Mouse (Mus musculus): ENCODE results near the gene Gprin2. TPM values are rescaled to one million over a fixed set of nuclear protein-coding genes. Genes with fewer than 3 reads are reported as not detected.
A peak's percentile ranks its signal among the peaks of the same experiment; 100 is the strongest.

The Gprin2 gene
- polyA plus RNA-seq (2014; fragmentation: Nextera tagmentation; extraction: Ambion mirVana), result 4.3 and 5.2 TPM in 2 replicates

DNA sequence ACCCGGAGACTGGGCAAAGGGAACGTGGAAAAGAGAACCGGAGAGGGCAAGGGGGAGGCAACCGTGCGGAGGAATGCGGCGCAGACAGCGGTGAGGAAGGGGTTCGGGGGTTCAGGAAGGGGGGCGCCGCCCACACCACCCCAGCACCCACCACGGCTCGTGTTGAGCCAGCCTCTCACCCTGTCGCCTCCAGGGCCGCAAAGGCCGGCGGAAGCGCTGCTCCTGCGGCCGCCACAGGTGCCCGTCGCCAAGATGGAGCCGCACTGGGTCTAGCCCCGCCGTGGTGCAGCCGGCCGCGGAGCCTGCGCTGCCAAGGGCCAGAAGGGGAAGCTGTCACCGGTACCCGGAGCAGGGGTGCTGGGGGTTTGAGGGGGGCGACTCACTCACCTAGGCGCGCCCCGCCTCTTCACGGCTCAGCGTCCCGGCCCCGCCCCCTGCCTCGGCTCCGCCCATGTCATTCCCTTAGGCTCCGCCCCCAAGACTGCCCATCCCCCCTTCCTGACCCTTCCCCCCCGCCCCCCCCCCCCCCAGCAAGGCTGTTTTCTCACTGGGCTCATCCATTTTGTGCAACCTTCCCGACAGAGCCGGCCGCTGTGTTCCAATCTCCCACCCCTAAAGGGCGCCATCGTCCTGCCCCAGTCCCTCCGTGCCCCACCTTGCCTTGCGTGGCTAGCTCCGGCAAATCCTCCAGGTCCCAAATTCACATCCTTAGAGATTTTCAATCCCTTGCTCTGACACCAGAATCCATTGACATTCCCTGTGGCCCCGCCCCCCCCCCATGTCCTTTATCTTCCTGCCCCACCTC is at the start of gene Gprin2:
Gprin2 (minus strand) TSS at position 423 of the 805 bp plus-strand sequence.
- H3K36me3 ChIP-seq (ENCODE audit: control insufficient read depth, insufficient read depth, low read length), result no peaks in the 10 kb centered on the region
- peak; percentile 76 for ATAC-seq (ENCODE audit: low read depth)
- peak within 1 kb of the TSS; percentile 68 for H3K9ac ChIP-seq (replicated peaks; ENCODE audit: low read depth, low read length)
- no peaks in the 10 kb centered on the region for H3K27me3 ChIP-seq (ENCODE audit: control insufficient read depth, insufficient read depth, low read length)
- H3K4me3 ChIP-seq (ENCODE audit: low read depth, low read length), result peak within 1 kb of the TSS; percentile 69
- peak within 1 kb of the TSS; percentile 55; the same call in 1 of the 2 replicates for H3K27ac ChIP-seq (ENCODE audit: low read depth, low read length)
- no peaks in the 10 kb centered on the region for H3K9me3 ChIP-seq (ENCODE audit: control insufficient read depth, low read length)
- peak within 1 kb of the TSS; percentile 75 for H3K4me2 ChIP-seq (ENCODE audit: low read depth, low read length)
- WGBS, result under 1% methylated on average over 41 of the region's 52 CpGs
- H3K4me1 ChIP-seq (ENCODE audit: control insufficient read depth, insufficient read depth, low read length), result 0 out of 2 replicates have a peak, but pooled peaks cover 3% of the 10 kb centered on the region

DNA sequence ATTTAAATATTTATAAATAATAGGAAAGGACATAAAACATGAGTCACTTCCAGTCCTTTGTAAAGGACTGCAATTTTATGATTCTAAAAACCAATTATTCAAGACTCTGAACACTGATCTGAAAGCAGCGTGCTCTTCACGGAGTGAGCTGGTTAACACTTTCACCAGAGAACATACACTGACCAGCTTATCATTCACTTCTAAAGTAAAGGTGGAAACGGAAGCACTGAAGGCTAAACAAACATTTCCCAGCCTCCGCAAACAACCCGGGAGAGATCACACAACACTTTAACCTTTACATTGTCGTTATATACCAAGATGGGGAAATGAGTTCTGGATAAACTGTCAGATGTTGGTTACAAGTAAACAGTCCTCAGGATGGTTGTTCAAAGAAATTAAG is 39.2 kb upstream of the Gprin2 start:
- Histone ChIP-seq H3K36me3 (ENCODE audit: control insufficient read depth, insufficient read depth, low read length) (no peaks in the 10 kb centered on the region), H3K4me2 (ENCODE audit: low read depth, low read length) (no peak overlapping the region), H3K9me3 (ENCODE audit: control insufficient read depth, low read length) (no peaks in the 10 kb centered on the region), H3K9ac (replicated peaks; ENCODE audit: low read depth, low read length) (no peak overlapping the region), H3K4me3 (ENCODE audit: low read depth, low read length) (no peak overlapping the region), H3K27me3 (ENCODE audit: control insufficient read depth, insufficient read depth, low read length) (no peaks in the 10 kb centered on the region), H3K4me1 (ENCODE audit: control insufficient read depth, insufficient read depth, low read length) (no peaks in the 10 kb centered on the region), H3K27ac (ENCODE audit: low read depth, low read length) (no peak overlapping the region)
- WGBS, result 85% methylated on average over 6 of the region's 6 CpGs
- ATAC-seq (ENCODE audit: low read depth), result no peak

DNA sequence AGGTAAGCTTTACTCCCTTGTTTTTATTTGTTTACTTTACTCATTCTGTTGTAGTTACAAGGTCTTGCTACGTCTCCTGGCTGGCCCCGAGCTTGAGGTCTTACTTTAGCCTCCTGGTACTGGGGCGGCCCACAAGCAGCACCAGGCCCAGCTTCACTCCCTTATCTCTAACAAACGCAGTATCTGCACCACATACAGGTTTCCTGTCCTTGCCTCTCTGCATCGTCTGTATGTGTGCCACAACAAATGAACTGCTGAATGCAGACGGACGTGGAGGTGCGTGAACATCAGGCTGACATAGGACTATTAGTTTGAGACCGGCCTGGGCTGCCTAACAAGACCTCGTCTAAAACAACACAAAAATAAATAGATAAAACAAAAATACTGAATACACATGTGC is 38.8 kb upstream of the Gprin2 start:
- no peak for ATAC-seq (ENCODE audit: low read depth)
- Histone ChIP-seq H3K36me3 (ENCODE audit: control insufficient read depth, insufficient read depth, low read length) (no peaks in the 10 kb centered on the region), H3K9me3 (ENCODE audit: control insufficient read depth, low read length) (no peaks in the 10 kb centered on the region), H3K4me3 (ENCODE audit: low read depth, low read length) (no peak overlapping the region), H3K4me2 (ENCODE audit: low read depth, low read length) (no peak overlapping the region), H3K27me3 (ENCODE audit: control insufficient read depth, insufficient read depth, low read length) (no peaks in the 10 kb centered on the region), H3K9ac (replicated peaks; ENCODE audit: low read depth, low read length) (no peak overlapping the region), H3K4me1 (ENCODE audit: control insufficient read depth, insufficient read depth, low read length) (no peaks in the 10 kb centered on the region), H3K27ac (ENCODE audit: low read depth, low read length) (no peak overlapping the region)
- WGBS, result 88% methylated on average over 10 of the region's 10 CpGs

DNA sequence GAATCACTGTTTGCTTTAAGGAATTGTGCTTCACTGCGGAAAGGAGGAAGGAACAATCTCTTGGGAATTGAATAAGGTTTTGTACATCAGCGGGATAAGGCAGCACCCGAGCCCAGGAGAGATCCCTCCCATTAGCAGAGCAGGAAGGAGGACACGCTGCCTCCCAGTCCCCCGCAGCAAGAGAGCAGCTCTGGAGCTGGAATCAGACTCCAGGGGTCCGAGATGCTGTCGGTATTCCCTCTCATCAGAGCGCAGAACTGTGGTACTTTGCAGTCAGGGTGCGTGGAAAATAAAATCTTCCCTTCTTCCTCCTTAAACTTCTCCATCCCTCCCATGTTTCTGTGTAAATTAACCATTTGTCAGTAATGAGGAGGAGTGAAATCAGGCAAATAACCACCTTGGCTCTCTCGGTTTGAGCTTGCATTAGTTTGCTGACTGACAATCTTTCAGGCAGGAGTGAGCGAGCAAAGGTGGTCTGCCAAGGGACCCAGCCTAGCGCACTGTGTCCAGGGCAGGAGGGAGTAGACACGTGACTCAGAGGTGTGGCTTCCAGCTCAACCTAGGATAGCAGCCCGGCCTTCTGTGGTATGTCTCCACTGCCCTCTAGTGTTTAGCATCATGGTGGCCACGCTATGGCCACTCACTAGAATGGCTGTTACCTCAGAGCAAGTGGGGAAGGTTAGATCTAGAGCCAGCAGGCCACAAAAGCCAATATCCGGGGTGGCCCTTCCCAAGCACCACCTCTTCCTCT is 33.4 kb upstream of the Gprin2 start:
- 7% methylated on average over 16 of the region's 16 CpGs for WGBS
- peak overlapping the region; percentile 24 for H3K4me3 ChIP-seq (ENCODE audit: low read depth, low read length)
- H3K36me3 ChIP-seq (ENCODE audit: control insufficient read depth, insufficient read depth, low read length), result no peaks in the 10 kb centered on the region
- H3K27me3 ChIP-seq (ENCODE audit: control insufficient read depth, insufficient read depth, low read length), result no peaks in the 10 kb centered on the region
- H3K9ac ChIP-seq (replicated peaks; ENCODE audit: low read depth, low read length), result 0 out of 2 replicates have a peak overlapping the region, but pooled peaks have one; percentile 17
- no peaks in the 10 kb centered on the region for H3K9me3 ChIP-seq (ENCODE audit: control insufficient read depth, low read length)
- no peaks in the 10 kb centered on the region for H3K4me1 ChIP-seq (ENCODE audit: control insufficient read depth, insufficient read depth, low read length)
- peak; percentile 99 for ATAC-seq (ENCODE audit: low read depth)
- peak overlapping the region; percentile 61 for H3K4me2 ChIP-seq (ENCODE audit: low read depth, low read length)
- no peak overlapping the region for H3K27ac ChIP-seq (ENCODE audit: low read depth, low read length)

DNA sequence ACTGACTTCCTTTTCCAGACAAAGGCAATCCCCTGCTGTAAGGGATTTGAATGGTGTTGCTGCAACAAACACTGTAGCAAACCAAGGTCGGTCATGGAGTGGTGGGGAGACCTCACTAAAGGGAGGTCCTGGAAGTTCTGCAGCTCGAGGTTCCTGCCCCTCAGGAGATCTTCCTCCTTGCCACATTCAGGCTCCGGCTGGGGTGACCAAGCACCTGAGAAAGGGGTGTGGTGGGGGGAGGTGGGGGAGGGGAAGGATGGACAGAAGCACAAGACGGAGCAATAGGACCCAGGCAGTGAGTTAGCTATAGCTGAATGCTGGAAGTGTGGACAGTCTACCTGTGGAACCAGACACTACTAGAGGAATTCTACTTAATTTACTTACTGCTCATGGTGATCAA is 32.4 kb upstream of the Gprin2 start:
- Histone ChIP-seq H3K27ac (ENCODE audit: low read depth, low read length) (no peak overlapping the region), H3K4me1 (ENCODE audit: control insufficient read depth, insufficient read depth, low read length) (no peaks in the 10 kb centered on the region), H3K36me3 (ENCODE audit: control insufficient read depth, insufficient read depth, low read length) (no peaks in the 10 kb centered on the region), H3K27me3 (ENCODE audit: control insufficient read depth, insufficient read depth, low read length) (no peaks in the 10 kb centered on the region), H3K9ac (replicated peaks; ENCODE audit: low read depth, low read length) (no peak overlapping the region), H3K9me3 (ENCODE audit: control insufficient read depth, low read length) (no peaks in the 10 kb centered on the region), H3K4me2 (ENCODE audit: low read depth, low read length) (no peak overlapping the region), H3K4me3 (ENCODE audit: low read depth, low read length) (no peak overlapping the region)
- 74% methylated on average over 4 of the region's 4 CpGs for WGBS
- ATAC-seq (ENCODE audit: low read depth), result no peak

DNA sequence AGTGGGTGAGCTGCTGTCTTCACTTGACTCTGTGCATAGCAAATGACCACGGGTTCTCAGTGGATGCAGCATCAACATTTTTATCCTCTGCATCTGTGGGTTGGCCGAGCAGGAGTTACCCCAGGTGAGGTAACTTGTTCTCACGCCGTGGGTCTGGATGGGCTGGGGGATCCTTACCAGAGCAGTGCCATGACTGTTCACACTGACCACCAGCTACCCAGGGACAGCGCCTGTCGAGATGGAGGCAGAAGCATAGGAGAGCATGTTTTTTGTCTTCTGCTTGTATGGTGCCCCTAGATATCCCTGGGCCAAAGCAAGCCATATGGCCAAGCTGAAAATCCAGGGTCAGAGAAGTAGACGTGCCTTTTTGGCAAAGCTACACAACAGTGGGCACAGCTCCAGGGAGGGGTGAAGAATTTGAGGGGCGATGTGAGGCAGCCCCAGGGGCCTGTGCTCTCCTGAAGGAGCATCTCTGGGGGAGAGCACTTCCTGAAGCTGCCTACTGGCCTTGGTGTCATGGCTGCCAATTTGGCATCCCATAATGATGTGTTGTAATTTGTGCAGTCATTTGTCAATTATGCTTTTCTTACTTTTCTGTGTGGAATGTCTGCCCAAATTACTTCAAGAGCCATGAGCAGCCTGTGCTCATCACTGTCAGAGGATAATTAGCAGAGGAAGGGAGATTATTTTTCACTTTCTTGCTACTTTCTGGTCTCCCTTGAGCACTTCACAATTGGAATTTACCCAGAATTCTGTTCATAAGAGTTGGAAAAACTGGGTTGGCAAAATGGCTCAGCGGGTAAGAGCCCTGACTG is 31.6 kb upstream of the Gprin2 start:
- Histone ChIP-seq H3K4me2 (ENCODE audit: low read depth, low read length) (no peak overlapping the region), H3K4me3 (ENCODE audit: low read depth, low read length) (no peak overlapping the region), H3K27me3 (ENCODE audit: control insufficient read depth, insufficient read depth, low read length) (no peaks in the 10 kb centered on the region), H3K9me3 (ENCODE audit: control insufficient read depth, low read length) (no peaks in the 10 kb centered on the region), H3K27ac (ENCODE audit: low read depth, low read length) (no peak overlapping the region), H3K9ac (replicated peaks; ENCODE audit: low read depth, low read length) (no peak overlapping the region), H3K36me3 (ENCODE audit: control insufficient read depth, insufficient read depth, low read length) (no peaks in the 10 kb centered on the region), H3K4me1 (ENCODE audit: control insufficient read depth, insufficient read depth, low read length) (no peaks in the 10 kb centered on the region)
- 86% methylated on average over 9 of the region's 9 CpGs for WGBS
- no peak for ATAC-seq (ENCODE audit: low read depth)

DNA sequence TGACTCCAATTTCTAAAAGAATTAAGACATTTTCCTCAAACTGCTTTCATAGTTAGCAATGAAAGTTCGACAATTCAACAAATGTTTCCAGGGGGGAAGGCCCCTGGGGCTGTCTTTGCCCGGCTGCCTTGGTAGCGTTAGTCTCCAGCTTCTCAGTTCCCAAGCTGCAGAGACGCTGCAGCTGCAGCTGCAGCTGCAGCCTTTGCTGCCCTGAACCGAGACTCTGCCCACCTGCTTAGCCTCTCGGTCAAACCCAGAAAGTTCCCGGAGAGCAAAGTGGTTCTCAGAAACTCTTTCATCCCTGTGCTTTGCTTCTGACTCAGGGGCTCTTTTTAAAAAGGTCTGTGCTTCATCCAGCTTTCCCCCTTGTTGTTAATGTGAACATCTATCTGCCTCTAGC is 30.9 kb upstream of the Gprin2 start:
- no peak for ATAC-seq (ENCODE audit: low read depth)
- no peaks in the 10 kb centered on the region for H3K27me3 ChIP-seq (ENCODE audit: control insufficient read depth, insufficient read depth, low read length)
- no peak overlapping the region for H3K27ac ChIP-seq (ENCODE audit: low read depth, low read length)
- H3K4me2 ChIP-seq (ENCODE audit: low read depth, low read length), result no peak overlapping the region
- no peaks in the 10 kb centered on the region for H3K4me1 ChIP-seq (ENCODE audit: control insufficient read depth, insufficient read depth, low read length)
- H3K4me3 ChIP-seq (ENCODE audit: low read depth, low read length), result no peak overlapping the region
- H3K9me3 ChIP-seq (ENCODE audit: control insufficient read depth, low read length), result no peaks in the 10 kb centered on the region
- H3K36me3 ChIP-seq (ENCODE audit: control insufficient read depth, insufficient read depth, low read length), result no peaks in the 10 kb centered on the region
- WGBS, result 44% methylated on average over 7 of the region's 7 CpGs
- no peak overlapping the region for H3K9ac ChIP-seq (replicated peaks; ENCODE audit: low read depth, low read length)

DNA sequence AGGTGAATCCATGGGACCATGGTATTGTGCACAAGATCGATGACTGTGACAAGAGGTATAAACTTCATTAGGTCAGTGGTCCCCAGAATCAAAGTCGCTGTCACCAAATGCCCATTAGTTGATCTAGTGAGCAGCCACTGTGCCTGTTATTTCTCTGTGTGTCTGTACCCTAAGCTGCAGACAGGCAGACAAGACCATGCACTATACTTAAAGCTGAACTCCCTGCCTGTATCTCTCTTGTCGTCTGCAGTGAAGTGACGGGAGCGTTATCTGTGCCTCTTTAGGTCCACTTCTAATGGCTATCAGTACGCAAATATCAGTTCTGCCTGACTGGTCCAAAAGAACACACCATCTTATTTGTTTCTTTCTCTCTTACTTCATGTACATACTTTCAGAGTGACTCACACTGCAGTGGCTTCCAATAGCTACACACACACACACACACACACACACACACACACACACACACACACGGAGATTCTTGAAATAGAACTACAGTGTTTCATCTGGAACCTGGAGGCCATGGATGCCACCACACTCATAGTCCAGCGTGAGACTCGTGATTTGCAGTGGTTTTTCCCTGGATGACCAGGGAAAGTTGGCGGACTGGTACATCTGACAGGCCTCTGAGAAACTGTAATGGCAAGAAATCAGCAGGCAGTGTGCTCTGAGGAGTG is 27.5 kb upstream of the Gprin2 start:
- Histone ChIP-seq H3K27ac (ENCODE audit: low read depth, low read length) (no peak overlapping the region), H3K36me3 (ENCODE audit: control insufficient read depth, insufficient read depth, low read length) (no peaks in the 10 kb centered on the region), H3K4me1 (ENCODE audit: control insufficient read depth, insufficient read depth, low read length) (no peaks in the 10 kb centered on the region), H3K27me3 (ENCODE audit: control insufficient read depth, insufficient read depth, low read length) (no peaks in the 10 kb centered on the region), H3K9me3 (ENCODE audit: control insufficient read depth, low read length) (no peaks in the 10 kb centered on the region), H3K4me2 (ENCODE audit: low read depth, low read length) (no peak overlapping the region), H3K9ac (replicated peaks; ENCODE audit: low read depth, low read length) (no peak overlapping the region), H3K4me3 (ENCODE audit: low read depth, low read length) (no peak overlapping the region)
- WGBS, result 91% methylated on average over 10 of the region's 10 CpGs
- no peak for ATAC-seq (ENCODE audit: low read depth)

Measured in neural tube, embryonic 14.5 days (tissue).